Mouse (Mus musculus): ENCODE results near the gene Pde4d. TPM values are rescaled to one million over a fixed set of nuclear protein-coding genes. Genes with fewer than 3 reads are reported as not detected.

The Pde4d gene
- polyA plus RNA-seq, 1 experiment, result 34.7 TPM

DNA sequence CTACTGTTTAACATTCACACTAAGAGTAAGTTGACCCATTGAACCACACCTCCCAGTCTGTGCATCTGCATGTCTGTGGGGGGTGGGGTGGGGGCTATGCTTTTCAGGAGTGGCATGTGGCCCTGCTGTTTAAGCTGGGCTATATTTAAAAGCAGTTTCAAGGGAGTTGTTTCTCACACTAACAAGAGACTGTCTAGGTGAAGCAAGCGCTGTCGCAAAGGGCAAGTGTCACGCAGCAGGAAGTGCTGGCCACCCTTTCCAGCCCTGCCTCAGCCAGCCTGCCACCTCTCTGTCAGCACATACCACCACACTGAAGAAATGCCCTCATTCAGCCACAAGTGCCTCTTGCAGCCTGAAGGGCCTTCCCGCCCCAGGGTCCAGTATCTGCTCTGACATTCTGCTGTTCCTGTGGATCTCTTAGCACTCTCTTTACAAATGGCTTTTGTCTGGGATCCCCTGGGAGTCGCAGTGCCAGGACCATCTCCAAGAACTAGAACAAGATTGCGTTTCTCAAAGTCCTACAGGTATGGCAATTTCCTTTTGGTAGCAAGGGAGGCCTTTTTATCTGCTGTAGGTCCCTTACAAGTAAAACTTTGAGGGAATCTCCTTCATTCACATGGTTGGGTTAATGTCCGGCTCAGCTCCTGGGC lies 1182.8 kb downstream of the Pde4d start:
- TF ChIP-seq CTCF (IDR thresholded peaks at IDR 0.05; ENCODE audit: extremely low read depth, insufficient read depth, low read length), result no peak
- TF ChIP-seq POLR2A (IDR thresholded peaks at IDR 0.05; ENCODE audit: extremely low read depth, insufficient read depth, low read length), result no peak
- peaks cover 2% of the 10 kb centered on the region for H3K4me1 ChIP-seq (ENCODE audit: control insufficient read depth, insufficient read depth, low read length)
- no peak overlapping the region for H3K4me3 ChIP-seq (ENCODE audit: insufficient read depth, low read length)
- no peak overlapping the region for H3K27ac ChIP-seq (ENCODE audit: insufficient read depth, low read length)

DNA sequence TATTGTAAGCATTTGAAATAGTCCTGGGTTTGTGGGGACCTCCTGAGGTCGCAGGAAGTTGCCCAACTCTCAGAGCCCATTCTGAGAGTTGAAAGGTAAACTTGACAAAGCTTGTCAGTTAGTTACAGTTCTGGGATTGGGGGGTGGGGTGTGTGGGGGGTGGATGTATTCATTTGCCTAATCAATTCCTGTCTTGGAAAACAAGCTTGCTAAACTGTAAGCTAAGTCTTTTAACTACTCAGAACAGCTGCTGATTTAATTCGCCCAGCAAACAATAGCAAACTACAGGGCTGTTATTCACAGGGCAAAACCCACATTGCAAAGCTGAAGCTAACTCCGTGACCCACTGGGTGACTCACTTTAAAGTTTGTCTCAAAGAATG lies 1183.3 kb downstream of the Pde4d start:
- Histone ChIP-seq H3K4me3 (ENCODE audit: insufficient read depth, low read length) (no peak overlapping the region), H3K4me1 (ENCODE audit: control insufficient read depth, insufficient read depth, low read length) (peaks cover 2% of the 10 kb centered on the region)
- no peak for TF ChIP-seq POLR2A (IDR thresholded peaks at IDR 0.05; ENCODE audit: extremely low read depth, insufficient read depth, low read length)
- no peak for TF ChIP-seq CTCF (IDR thresholded peaks at IDR 0.05; ENCODE audit: extremely low read depth, insufficient read depth, low read length)

DNA sequence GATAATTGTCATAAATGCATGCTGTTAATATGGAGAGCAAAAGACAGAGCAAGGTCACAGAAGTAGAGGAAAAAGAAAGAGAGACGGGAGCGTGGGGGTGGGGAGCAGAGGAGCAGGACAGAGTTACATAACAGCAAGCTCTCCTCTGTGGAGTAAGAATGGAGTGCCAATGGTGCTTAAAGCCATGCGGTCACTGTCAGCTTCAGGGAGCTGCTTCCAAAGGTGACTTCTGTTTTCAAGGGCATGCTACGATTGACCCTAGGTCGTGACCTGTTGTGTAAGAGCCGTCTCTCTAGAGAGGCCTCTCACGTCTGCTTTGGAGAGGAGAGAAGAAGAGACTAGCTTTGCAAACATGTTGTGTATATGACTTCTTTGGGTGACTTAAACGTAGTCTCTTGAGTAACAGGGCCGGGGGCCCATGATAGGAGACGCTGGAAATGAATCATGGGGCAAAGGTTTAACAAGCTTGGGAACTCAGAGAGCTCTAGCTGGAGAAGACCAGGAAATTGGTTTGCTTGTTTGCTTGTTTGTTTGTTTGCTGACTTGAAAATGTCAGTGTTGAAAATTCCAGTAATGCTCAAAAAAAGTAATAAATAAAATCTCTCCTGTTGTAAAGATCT lies 1186.3 kb downstream of the Pde4d start:
- Histone ChIP-seq H3K4me3 (ENCODE audit: insufficient read depth, low read length) (no peak overlapping the region), H3K4me1 (ENCODE audit: control insufficient read depth, insufficient read depth, low read length) (peaks cover 3% of the 10 kb centered on the region), H3K27ac (ENCODE audit: insufficient read depth, low read length) (no peak overlapping the region)
- TF ChIP-seq POLR2A (IDR thresholded peaks at IDR 0.05; ENCODE audit: extremely low read depth, insufficient read depth, low read length), result no peak
- TF ChIP-seq CTCF (IDR thresholded peaks at IDR 0.05; ENCODE audit: extremely low read depth, insufficient read depth, low read length), result no peak

More for the DNA sequence above, 1183.3 kb downstream of the Pde4d start:
- no peak overlapping the region for H3K27ac ChIP-seq (ENCODE audit: insufficient read depth, low read length)

DNA sequence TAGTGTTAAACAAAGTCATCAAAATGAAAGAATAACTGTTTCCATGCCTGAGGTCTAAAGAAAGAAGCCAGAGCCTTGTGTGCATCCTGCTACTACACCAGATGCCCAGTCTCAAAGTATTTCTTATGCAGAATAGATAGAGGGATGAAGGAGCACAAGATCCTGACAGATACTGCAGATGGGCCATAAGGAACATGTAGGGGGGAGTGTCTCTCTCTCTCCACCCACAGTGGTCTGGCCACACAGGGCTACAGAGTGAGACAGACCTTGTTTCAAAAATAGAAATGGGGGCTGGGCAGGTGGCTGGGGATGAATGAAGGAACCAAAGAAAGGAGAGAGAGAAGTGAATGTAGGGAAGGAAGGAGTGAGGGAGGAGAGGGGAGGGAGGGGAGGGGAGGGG lies 1188.5 kb downstream of the Pde4d start:
- Histone ChIP-seq H3K4me3 (ENCODE audit: insufficient read depth, low read length) (no peak overlapping the region), H3K27ac (ENCODE audit: insufficient read depth, low read length) (no peak overlapping the region), H3K4me1 (ENCODE audit: control insufficient read depth, insufficient read depth, low read length) (peaks cover 3% of the 10 kb centered on the region)
- TF ChIP-seq POLR2A (IDR thresholded peaks at IDR 0.05; ENCODE audit: extremely low read depth, insufficient read depth, low read length), result no peak

DNA sequence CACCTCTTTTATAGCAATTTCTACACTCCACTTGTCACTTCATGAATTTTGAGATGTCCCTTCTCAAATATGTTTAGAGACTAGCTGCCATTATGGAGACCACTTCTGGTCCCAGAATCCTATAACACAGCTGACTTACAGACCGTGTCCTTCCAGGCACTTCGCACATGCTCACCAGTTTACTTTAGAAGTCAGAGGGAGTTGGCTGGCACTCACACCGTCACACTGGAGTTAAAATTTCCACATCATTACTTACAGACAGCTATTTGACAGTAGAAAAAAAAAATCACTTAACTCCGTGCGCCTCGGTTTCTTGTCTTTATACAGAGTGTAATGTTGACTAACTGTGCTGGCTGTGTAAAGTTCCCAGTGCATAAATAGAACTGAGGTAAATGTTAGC lies 1189.5 kb downstream of the Pde4d start:
- H3K4me3 ChIP-seq (ENCODE audit: insufficient read depth, low read length), result no peak overlapping the region
- TF ChIP-seq POLR2A (IDR thresholded peaks at IDR 0.05; ENCODE audit: extremely low read depth, insufficient read depth, low read length) (no peak), CTCF (IDR thresholded peaks at IDR 0.05; ENCODE audit: extremely low read depth, insufficient read depth, low read length) (no peak)
- no peak overlapping the region for H3K27ac ChIP-seq (ENCODE audit: insufficient read depth, low read length)
- H3K4me1 ChIP-seq (ENCODE audit: control insufficient read depth, insufficient read depth, low read length), result peaks cover 3% of the 10 kb centered on the region

DNA sequence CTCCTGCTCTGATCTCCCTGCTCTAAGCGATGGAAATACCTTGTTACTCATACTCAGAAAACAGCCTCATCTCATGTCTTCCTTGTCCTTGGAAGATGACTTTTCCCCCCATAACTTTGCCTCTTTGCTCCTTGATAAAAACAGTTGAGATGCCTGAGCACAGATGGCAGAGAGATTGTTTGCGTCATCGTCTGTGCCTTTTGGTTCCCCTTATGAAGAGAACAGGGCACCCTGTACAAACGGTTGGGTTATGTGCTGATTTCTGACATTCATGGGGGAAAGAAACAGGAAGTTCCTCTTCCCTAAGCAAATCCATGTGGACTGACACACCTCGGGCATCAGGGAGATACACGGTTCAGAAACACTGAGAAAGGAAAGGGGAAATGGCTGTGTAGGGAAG lies 1191.8 kb downstream of the Pde4d start:
- no peak overlapping the region for H3K4me3 ChIP-seq (ENCODE audit: insufficient read depth, low read length)
- TF ChIP-seq POLR2A (IDR thresholded peaks at IDR 0.05; ENCODE audit: extremely low read depth, insufficient read depth, low read length), result no peak
- no peak for TF ChIP-seq CTCF (IDR thresholded peaks at IDR 0.05; ENCODE audit: extremely low read depth, insufficient read depth, low read length)
- no peak overlapping the region for H3K27ac ChIP-seq (ENCODE audit: insufficient read depth, low read length)
- H3K4me1 ChIP-seq (ENCODE audit: control insufficient read depth, insufficient read depth, low read length), result 0 out of 2 replicates have a peak, but pooled peaks cover 1% of the 10 kb centered on the region

DNA sequence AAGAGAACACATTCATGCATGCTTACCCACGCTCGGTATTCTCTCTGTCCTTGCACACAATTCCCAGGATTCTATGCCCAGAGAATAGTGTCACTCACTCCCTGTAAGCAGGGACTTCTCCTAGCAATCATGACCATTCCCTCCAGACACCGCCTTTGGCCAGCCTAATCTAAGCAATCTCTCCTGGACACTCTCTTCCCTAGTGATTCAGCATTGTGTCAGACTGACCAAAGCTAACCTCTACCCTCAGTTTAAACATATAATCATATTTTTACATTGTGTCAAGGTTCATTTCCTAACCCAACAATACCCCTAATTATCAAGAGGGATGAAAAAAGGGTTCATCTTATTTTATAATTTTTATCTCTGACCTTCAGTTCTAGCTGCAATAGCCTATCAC lies 1193.7 kb downstream of the Pde4d start:
- Histone ChIP-seq H3K4me3 (ENCODE audit: insufficient read depth, low read length) (no peak overlapping the region), H3K4me1 (ENCODE audit: control insufficient read depth, insufficient read depth, low read length) (no peaks in the 10 kb centered on the region), H3K27ac (ENCODE audit: insufficient read depth, low read length) (no peak overlapping the region)
- TF ChIP-seq POLR2A (IDR thresholded peaks at IDR 0.05; ENCODE audit: extremely low read depth, insufficient read depth, low read length) (no peak), CTCF (IDR thresholded peaks at IDR 0.05; ENCODE audit: extremely low read depth, insufficient read depth, low read length) (no peak)

DNA sequence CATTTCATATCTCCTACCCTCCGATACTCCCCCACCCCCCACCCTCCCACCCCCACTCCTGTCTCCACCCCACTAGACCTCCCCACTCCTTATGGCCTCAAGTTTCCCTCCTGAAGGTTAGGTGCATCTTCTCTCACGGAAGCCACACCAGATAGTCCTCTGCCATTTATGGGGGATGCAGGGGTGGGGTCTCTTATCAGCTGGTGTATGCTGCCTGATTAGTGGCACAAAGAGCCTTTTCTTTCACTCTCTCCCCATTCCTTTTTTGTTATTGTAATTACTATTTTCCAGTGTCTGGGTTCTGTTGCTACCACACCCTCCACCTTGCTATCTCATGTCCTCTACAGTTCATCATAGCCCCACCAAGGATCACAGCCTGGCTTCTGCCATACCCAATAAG lies 1194.3 kb downstream of the Pde4d start:
- no peak overlapping the region for H3K4me3 ChIP-seq (ENCODE audit: insufficient read depth, low read length)
- H3K27ac ChIP-seq (ENCODE audit: insufficient read depth, low read length), result no peak overlapping the region
- no peaks in the 10 kb centered on the region for H3K4me1 ChIP-seq (ENCODE audit: control insufficient read depth, insufficient read depth, low read length)
- no peak for TF ChIP-seq POLR2A (IDR thresholded peaks at IDR 0.05; ENCODE audit: extremely low read depth, insufficient read depth, low read length)
- TF ChIP-seq CTCF (IDR thresholded peaks at IDR 0.05; ENCODE audit: extremely low read depth, insufficient read depth, low read length), result no peak

DNA sequence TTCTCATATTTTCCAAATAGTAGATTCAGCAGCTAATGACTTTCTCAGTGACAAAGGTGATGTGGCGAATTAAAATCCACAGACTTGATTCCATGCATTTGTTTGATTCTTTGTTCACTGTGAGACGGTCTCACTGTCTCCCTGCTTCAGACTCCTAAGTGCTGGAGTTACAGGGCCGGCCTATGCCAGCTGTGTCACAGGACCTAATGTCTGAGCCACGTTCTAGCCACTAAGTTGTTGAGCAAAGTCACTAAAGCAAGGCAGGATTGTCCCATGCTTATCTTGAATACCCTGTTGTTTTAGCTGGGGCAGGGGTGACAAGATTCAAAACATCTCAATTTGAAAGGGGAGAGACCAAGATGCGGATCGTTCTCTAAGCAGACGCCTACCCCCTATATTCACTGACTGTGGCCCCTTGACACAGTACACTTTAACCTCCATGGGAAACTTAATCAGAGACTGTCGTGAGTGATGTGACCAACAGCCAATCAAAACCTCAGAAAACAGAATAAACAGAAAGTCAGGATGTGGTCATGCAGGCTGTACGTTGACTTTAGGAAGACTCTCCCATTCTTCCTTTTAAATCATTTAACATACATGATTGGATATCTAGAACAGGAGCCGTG lies 1195.6 kb downstream of the Pde4d start:
- Histone ChIP-seq H3K4me1 (ENCODE audit: control insufficient read depth, insufficient read depth, low read length) (no peaks in the 10 kb centered on the region), H3K4me3 (ENCODE audit: insufficient read depth, low read length) (no peak overlapping the region), H3K27ac (ENCODE audit: insufficient read depth, low read length) (no peak overlapping the region)
- TF ChIP-seq CTCF (IDR thresholded peaks at IDR 0.05; ENCODE audit: extremely low read depth, insufficient read depth, low read length) (no peak), POLR2A (IDR thresholded peaks at IDR 0.05; ENCODE audit: extremely low read depth, insufficient read depth, low read length) (no peak)

DNA sequence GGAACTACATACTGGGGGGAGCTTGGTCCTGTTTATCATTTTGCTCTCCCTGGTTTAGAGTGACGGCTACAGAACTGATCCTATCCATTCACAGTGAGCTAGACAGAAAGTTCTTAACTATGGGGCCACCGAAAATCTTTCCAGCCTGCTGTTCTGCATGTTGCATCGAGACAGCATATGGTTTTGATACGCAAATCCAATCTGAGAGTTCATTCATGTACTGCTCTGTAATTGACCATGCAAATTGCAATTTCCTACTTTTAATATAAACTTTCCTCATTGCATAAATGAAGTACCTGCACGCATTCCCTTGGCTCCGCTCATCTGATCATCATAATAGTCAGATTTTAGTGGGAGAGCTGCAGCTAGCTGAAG lies 1196.1 kb downstream of the Pde4d start:
- Histone ChIP-seq H3K4me3 (ENCODE audit: insufficient read depth, low read length) (no peak overlapping the region), H3K4me1 (ENCODE audit: control insufficient read depth, insufficient read depth, low read length) (no peaks in the 10 kb centered on the region)

More for the DNA sequence above, 1196.1 kb downstream of the Pde4d start:
- no peak for TF ChIP-seq CTCF (IDR thresholded peaks at IDR 0.05; ENCODE audit: extremely low read depth, insufficient read depth, low read length)
- TF ChIP-seq POLR2A (IDR thresholded peaks at IDR 0.05; ENCODE audit: extremely low read depth, insufficient read depth, low read length), result no peak
- no peak overlapping the region for H3K27ac ChIP-seq (ENCODE audit: insufficient read depth, low read length)
